Mouse (Mus musculus) adrenal gland, adult 18-20 months (tissue): Measurements from ENCODE around the gene Araf. TPM values are rescaled to one million over a fixed set of nuclear protein-coding genes. Genes with fewer than 3 reads are reported as not detected.
"Not testable (repeated sequence)": the region's sequence is repeated elsewhere in the genome, so short reads cannot be mapped to it uniquely, and the experiment has no call there.

Experiments
- DNase-seq, 2 experiments: peaks; one replicate each; pipeline ENCODE4 v3.0.0; 2021 to 2022; ENCODE audit warnings: low spot score in 2 of 2
- long read RNA-seq, 2 experiments: library from polyadenylated mRNA; stranded (forward); transcript quantifications; one replicate each; pipeline ENCODE4 v2.0.0; 2021
- total RNA-seq, 2 experiments: library from RNA; stranded (reverse); gene quantifications; 1 replicate in 1 of 2; 2 replicates in 1 of 2; pipeline ENCODE4 v1.2.3; 2021

The Araf gene
- total RNA-seq = 100 to 1,000 TPM; 108 to 123 TPM
- long read RNA-seq, experiment 1, transcript Araf-202 (6 exons, 1,520 nt) = minor isoform, 7 of 57 reads
- long read RNA-seq, experiment 1, transcript Araf-201 (16 exons, 2,358 nt) = major isoform, 37 of 57 reads
- long read RNA-seq, experiment 1, partial matches to known transcripts = 3 of 57 reads
- long read RNA-seq, experiment 1, other reads (novel, unspliced or antisense) = 8 of 57 reads
- long read RNA-seq, experiment 2, transcript Araf-201 (16 exons, 2,358 nt) = minor isoform, 13 of 79 reads
- long read RNA-seq, experiment 2, transcript Araf-202 (6 exons, 1,520 nt) = major isoform, 38 of 79 reads
- long read RNA-seq, experiment 2, partial matches to known transcripts = 15 of 79 reads
- long read RNA-seq, experiment 2, other reads (novel, unspliced or antisense) = 12 of 79 reads

GRCm38 (mm10) chrX:20797681-20798080 is at the start of gene Araf:
Gene Araf, plus strand, starts transcription at chrX:20797814.
- DNase-seq = no peak

- no peak for DNase-seq
These were observed 48.8 kb upstream of the Araf start for GRCm38 (mm10) chrX:20748829-20749228.

- no peak for DNase-seq
These were observed 36.4 kb upstream of the Araf start for GRCm38 (mm10) chrX:20761201-20761600.

GRCm38 (mm10) chrX:20770697-20771381 is 26.8 kb upstream of the Araf start:
- DNase-seq = peak; percentile 83 to 84

- DNase-seq = no peak
These were observed 25.9 kb upstream of the Araf start for GRCm38 (mm10) chrX:20771666-20772065.

- no peak for DNase-seq
These were observed 22.2 kb upstream of the Araf start for GRCm38 (mm10) chrX:20775271-20776016.

GRCm38 (mm10) chrX:20777619-20778018 is 20.0 kb upstream of the Araf start:
- no peak for DNase-seq

GRCm38 (mm10) chrX:20787309-20787708 is 10.3 kb upstream of the Araf start:
- DNase-seq = no peak

- DNase-seq = no peak
These were observed 5.2 kb upstream of the Araf start for GRCm38 (mm10) chrX:20792417-20792816.

GRCm38 (mm10) chrX:20793230-20793629 is 4.4 kb upstream of the Araf start:
- no peak for DNase-seq

- no peak for DNase-seq
These were observed 3.4 kb upstream of the Araf start for GRCm38 (mm10) chrX:20794229-20794628.

- DNase-seq = peak; percentile 34 to 44
These were observed 655 bp downstream of the Araf start for GRCm38 (mm10) chrX:20798141-20798796.

- no peak for DNase-seq
These were observed 1.2 kb downstream of the Araf start for GRCm38 (mm10) chrX:20798797-20799147.

GRCm38 (mm10) chrX:20801456-20801855 is 3.8 kb downstream of the Araf start:
- no peak for DNase-seq

GRCm38 (mm10) chrX:20804301-20804700 is 6.7 kb downstream of the Araf start:
- not testable (repeated sequence) for DNase-seq

- no peak for DNase-seq
These were observed 8.7 kb downstream of the Araf start for GRCm38 (mm10) chrX:20806295-20806694.

GRCm38 (mm10) chrX:20816974-20817373 is 19.4 kb downstream of the Araf start:
- peak; percentile 15 to 20 for DNase-seq

GRCm38 (mm10) chrX:20819204-20819628 is 21.6 kb downstream of the Araf start:
- peak; percentile 64 to 76 for DNase-seq

- peak; percentile 25 to 41 for DNase-seq
These were observed 22.3 kb downstream of the Araf start for GRCm38 (mm10) chrX:20819708-20820426.

- peak; percentile 24 to 25 for DNase-seq
These were observed 31.3 kb downstream of the Araf start for GRCm38 (mm10) chrX:20828934-20829333.
